Mouse (Mus musculus) adrenal gland, adult 2 months (tissue): ENCODE measurements at regions not wholly inside any gene's neighbourhood (a gene's known extent, or its start where the extent isn't known, plus 50 kb on each side); places are given as distances from the start of the nearest gene placed in this dataset.

Experiments used
- DNase-seq: peaks from one replicate; pipeline ENCODE4 v3.0.0; 2021

DNA sequence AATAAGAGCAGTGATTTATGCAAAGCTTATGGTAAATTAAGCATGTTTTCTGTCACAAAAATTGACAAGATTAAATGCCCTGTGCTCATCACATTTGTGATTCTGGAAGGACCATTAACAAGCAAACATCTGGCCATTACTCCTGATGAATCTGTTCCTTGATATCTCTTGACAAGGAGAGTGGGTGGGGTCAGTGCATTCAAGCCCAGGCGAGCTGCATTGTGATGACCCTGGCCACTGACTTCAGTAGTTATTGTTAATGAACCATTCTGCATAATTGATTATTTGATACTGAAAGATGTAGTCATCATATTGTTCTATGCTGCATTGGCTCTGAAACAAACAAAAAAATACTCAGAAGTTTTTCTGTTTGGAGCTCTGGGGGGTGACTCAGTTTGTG lies 115.4 kb upstream of the Prmt6 start:
- no peak for DNase-seq

DNA sequence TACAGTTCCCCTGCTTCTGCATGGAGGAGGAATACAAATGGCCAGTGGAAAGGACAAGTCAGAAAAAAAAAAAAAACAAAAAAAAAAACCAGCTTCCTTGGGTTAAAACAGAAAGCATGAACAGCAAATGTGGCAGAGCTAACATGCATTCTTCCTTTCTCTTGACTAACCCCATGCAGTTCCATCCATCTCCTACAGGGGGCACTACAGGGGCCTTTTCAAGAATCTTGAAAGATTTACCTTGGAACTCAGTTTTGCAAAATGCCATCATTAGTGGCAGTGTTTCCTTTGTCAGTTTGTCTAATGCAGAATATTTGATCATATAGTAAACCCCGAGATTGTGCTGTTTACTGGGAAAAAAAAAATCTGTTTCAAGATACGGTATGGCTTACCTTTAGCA lies 111.1 kb upstream of the Prmt6 start:
- DNase-seq: no peak

DNA sequence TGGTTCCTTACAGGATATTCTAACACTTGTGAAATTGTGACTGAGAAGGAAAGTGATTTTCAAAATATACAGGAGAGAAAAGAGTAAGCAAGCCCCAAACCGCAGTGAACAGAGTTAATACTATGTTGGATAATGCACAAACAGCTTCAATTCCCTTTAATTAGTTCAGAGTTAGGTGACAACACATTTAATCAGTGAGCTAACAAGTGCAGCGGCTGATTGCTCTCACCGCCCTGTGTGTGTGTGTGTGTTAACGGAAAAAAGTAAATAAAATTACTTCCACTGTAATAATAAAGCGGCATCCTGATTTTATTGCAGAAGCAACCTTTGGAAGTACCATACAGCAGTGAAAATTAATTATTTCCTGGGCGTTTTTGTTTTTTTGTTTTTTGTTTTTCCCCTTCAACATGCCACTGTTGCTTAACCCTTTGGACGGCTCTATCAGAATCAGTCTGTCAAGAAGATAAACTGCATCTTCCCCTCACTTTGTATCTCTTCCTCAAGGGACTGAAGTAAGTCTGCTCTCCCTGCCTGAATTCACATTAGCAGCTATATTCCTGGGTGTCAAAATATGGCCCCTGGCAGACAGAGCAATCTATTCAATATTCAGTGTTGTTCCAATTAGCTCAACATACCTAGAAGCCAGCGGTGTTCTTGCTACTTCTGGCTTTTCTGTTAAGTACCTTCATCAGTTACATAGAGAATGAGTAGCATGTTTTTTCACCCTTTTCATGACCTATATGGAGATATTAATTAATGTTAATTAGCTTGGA lies 106.2 kb upstream of the Prmt6 start:
- DNase-seq: no peak

DNA sequence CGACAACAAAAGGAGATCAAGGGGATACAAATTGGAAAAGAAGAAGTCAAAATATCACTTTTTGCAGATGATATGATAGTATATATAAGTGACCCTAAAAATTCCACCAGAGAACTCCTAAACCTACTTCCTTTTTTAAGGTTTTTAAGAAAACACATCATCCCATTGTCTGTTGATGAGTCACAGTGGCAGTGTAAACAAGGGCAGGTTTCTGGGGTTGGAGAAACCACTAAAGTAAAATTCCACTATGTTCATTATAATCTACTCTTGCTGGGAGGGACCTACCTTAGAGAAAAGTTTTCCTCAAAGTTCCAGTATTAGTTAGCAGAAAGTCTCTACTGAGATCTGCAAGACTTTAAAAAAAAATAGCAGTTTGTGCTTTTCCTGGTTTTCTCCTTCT lies 102.9 kb upstream of the Prmt6 start:
- DNase-seq: no peak

DNA sequence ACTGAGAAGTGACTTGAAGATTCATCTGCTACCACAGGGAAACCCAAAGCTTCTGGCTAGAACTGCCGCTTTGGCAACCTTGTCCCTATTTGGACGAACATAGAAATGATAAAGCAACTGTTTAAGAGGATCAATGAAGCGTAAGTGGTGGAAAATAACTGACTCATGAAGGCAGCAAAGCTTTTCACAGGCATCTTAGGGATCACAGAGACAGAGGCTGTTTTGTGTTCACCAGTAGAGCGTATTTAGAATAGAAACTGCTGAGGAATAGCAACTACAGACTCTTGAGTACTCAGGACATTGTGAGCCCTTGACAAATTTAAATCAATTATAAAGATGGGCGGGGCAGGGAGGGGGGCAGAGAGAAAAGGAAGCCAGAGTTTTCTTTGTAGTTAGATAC lies 99.3 kb upstream of the Prmt6 start:
- DNase-seq: no peak

DNA sequence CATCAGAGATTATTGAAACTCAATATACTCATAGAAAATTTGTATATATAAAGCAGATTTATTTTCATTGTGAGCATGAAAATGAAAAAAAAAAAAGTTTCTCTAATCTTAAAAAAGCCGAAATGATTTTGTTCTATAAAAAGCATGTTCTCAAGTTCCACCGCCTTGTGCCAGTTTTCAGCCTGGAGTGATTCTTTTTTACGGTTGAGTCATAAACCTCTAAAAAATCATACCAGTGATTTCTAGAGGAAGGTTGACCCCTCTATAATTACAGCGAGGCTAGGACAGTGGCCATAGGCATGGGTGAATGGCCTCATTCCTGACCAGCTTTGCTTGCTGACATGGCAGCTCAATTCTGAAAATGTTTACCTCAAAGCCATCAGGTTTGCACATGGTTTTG lies 98.6 kb upstream of the Prmt6 start:
- DNase-seq: no peak

DNA sequence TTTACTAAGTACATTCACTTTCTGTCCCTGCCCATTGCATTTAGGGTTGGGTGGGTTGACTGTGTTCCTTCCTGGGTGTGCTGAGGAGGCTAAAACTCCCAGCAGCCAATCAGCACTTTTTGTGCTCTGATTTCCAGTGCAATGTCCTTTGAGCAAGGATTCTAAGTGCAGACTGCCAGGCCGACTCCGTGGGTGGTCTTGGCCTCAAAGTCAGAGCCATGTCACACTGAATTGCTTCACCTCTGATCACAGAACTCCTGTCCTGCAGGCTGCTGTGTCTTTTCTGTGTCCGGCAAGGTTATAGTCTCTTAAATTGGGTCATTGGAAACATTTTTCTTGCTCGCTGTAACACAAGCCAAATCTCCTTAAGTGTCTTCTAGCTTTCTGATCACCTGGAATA lies 94.0 kb upstream of the Prmt6 start:
- DNase-seq: no peak

DNA sequence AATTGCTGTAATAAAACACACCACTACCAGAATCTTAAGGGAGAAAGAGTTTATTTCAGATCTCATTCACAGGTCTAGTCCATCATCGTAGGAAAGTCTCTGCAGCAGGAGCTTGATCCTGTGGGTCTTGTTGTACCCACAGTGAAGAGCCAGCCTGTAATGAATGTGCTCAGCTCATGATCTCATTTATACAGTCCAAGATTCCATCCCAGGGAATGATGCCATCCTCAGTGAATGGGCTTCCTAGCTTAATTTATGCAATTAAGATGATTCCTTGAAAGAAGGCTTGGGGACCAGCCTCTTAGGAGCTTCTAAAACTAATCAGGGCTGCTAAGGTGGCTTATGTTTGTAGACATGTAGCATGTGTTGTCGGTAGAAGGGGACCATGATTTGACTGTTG lies 89.3 kb upstream of the Prmt6 start:
- DNase-seq: no peak

DNA sequence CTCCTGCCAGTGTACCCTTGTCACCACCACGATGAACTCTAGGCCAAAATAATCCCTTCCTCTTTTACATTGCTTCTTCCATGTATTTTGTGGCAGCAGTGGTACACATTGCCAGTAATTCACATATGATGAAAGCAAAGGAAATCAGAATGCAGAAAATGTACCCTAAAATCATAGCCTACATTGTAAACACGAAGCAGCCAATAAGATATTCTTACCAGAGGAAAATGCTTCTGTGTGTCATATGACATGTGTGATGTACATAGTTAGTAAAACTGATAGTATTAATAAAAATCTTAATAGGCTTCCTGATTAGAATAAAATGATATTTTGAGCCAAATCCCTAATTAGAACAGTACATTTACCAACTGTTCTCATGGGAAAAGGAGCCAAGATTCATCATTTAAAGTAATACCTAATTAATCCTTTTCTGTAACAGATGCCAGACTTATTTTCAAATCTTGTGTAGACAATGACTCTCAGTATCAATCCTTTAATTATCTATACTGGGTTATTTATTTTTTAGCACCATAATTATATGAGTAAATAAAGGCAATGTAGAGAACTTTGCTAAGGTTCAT lies 88.3 kb upstream of the Prmt6 start:
- DNase-seq: no peak

DNA sequence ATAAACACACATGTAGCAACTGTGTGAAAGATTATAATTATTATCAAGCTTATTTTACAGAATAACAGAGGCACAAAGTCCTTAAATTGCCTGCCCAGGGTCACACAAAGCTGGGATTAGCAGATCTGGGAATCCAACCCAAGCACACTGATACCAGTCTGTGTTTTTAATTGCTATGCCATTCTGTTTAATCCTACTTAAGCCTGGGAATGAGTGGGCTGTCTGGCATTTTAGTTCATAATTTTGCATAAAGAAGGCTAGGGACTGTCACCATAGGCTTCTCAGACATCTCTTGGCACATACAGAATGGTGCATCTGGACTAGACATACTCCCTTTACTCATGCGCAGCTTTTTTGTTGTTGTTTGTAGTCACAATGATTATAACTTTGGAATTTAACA lies 78.4 kb upstream of the Prmt6 start:
- no peak for DNase-seq

DNA sequence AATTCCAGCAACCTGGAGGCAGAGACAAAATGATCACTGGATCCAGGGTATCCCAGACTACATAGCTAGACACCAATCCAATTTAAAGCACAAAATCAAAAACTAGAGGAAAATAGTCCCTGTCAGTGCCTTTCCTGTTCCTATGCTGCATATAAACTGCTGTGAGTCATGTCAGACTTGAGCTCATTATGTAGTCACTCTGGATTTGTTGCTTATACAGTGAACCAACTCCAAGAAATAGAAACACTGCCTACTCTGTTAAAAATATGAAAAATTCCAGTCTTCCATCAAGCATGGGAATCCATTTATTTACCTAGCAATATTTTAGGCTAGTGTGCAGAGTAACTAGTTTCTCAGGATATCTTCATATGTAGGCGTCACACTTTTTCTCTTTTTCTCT lies 59.5 kb upstream of the Prmt6 start:
- DNase-seq: no peak

DNA sequence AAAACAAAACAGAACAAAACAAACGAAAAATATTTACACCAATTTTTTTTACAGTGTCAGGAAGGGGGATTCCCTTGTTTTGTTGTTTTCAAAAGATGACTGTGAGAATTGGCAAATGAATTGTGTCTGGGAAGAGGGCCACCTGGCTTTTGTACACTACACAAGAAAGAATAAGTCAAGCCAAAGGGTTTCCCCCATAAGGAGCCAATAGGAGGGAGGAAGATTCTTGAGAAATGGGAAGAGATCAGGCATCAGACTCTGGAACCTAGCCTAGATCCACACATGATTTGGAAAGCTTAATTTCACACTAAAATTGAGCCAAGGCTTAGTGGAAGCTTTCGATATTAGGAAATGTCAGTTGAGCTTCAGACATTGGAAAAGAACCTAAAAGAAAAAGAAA lies 52.4 kb upstream of the Prmt6 start:
- DNase-seq: peak; percentile 13
